ENCODE assay signal across 26 mouse cellular contexts in genomic region chr6:85863840-85864239, GRCm38 (mm10). TPM values are rescaled to one million over a fixed set of nuclear protein-coding genes. Genes with fewer than 3 reads are reported as not detected.
"Had no signal": no experiment of that assay in that cellular context is flagged by ENCODE, and none has a peak within 500 bp of the region (broad histone marks: within the 10 kb centered on the region; RNA-seq: fewer than 3 reads in every experiment).

No protein-coding gene starts in this region.

- H3K27ac ChIP-seq: liver, embryonic 14.5 days; midbrain, embryonic 10.5 days; midbrain, embryonic 12.5 days; neural tube, embryonic 12.5 days had no signal

- H3K4me1 ChIP-seq: midbrain, embryonic 10.5 days; midbrain, embryonic 12.5 days; neural tube, embryonic 12.5 days had no signal

- H3K27me3 ChIP-seq: midbrain, embryonic 12.5 days; neural tube, embryonic 12.5 days had no signal

- H3K9ac ChIP-seq: liver, embryonic 14.5 days; lung, embryonic 14.5 days; midbrain, embryonic 12.5 days; neural tube, embryonic 12.5 days had no signal

- H3K36me3 ChIP-seq: midbrain, embryonic 10.5 days; midbrain, embryonic 12.5 days; neural tube, embryonic 12.5 days had no signal

- DNase-seq: lung, adult 18-20 months; lung, embryonic 14.5 days; lung, postnatal 10 days; lung, postnatal 4 days; midbrain, embryonic 14.5 days; retina, postnatal 1 day; right cerebral cortex, adult 18-20 months; right cerebral cortex, postnatal 25 days; right cerebral cortex, postnatal 4 days; spleen, adult 18-20 months; thymus, adult 2 months; thymus, postnatal 25 days; thymus, postnatal 4 days had no signal

- H3K4me3 ChIP-seq: midbrain, embryonic 10.5 days; midbrain, embryonic 12.5 days; myocyte; neural tube, embryonic 12.5 days had no signal

RNA-seq across cellular contexts. Expression of gene Nat8f2, which starts 5.1 kb away (rescaled TPM):
- total RNA-seq: megakaryocyte, adult 5-6 weeks; megakaryocyte-erythroid progenitor cell, adult 5-6 weeks had no signal
- polyA plus RNA-seq: liver, embryonic 14.5 days; liver, embryonic 16.5 days; lung, embryonic 14.5 days; lung, embryonic 16.5 days; midbrain, embryonic 10.5 days; midbrain, embryonic 12.5 days; midbrain, embryonic 14.5 days; myocyte; neural tube, embryonic 12.5 days; neural tube, embryonic 14.5 days; stomach, embryonic 14.5 days had no signal

RNA-seq across cellular contexts. Expression of gene Nat8, which starts 32.0 kb away (rescaled TPM):
- total RNA-seq: megakaryocyte, adult 5-6 weeks; megakaryocyte-erythroid progenitor cell, adult 5-6 weeks had no signal
- polyA plus RNA-seq: lung, embryonic 14.5 days; lung, embryonic 16.5 days; midbrain, embryonic 10.5 days; midbrain, embryonic 12.5 days; midbrain, embryonic 14.5 days; myocyte; neural tube, embryonic 12.5 days; neural tube, embryonic 14.5 days; stomach, embryonic 14.5 days had no signal

RNA-seq across cellular contexts. Expression of gene Nat8f5, which starts 43.1 kb away (rescaled TPM):
- total RNA-seq: megakaryocyte, adult 5-6 weeks; megakaryocyte-erythroid progenitor cell, adult 5-6 weeks had no signal
- polyA plus RNA-seq: liver, embryonic 14.5 days; liver, embryonic 16.5 days; lung, embryonic 14.5 days; lung, embryonic 16.5 days; midbrain, embryonic 10.5 days; midbrain, embryonic 12.5 days; midbrain, embryonic 14.5 days; myocyte; neural tube, embryonic 12.5 days; neural tube, embryonic 14.5 days; stomach, embryonic 14.5 days; stomach, embryonic 16.5 days had no signal

RNA-seq across cellular contexts. Expression of gene Nat8f6, which starts 43.1 kb away (rescaled TPM):
- total RNA-seq: megakaryocyte, adult 5-6 weeks; megakaryocyte-erythroid progenitor cell, adult 5-6 weeks had no signal
- polyA plus RNA-seq: liver, embryonic 14.5 days; liver, embryonic 16.5 days; lung, embryonic 14.5 days; lung, embryonic 16.5 days; midbrain, embryonic 10.5 days; midbrain, embryonic 12.5 days; midbrain, embryonic 14.5 days; midbrain, embryonic 16.5 days; myocyte; neural tube, embryonic 12.5 days; neural tube, embryonic 14.5 days; stomach, embryonic 14.5 days; stomach, embryonic 16.5 days had no signal
